Mouse (Mus musculus) bone marrow, adult 2 months (tissue): ENCODE results near the gene Gcdh.

Source experiments
- CTCF ChIP-seq: fragments of 200-500 bp; IDR thresholded peaks from 2 replicates; pipeline ENCODE4 v1.5.1; 2011; ENCODE audit warnings: low read length, control low read depth; ENCODE audit not compliant: control insufficient read depth, insufficient read depth
- POLR2A ChIP-seq: fragments of 200-500 bp; IDR thresholded peaks from 2 replicates; pipeline ENCODE4 v1.6.1; 2011; ENCODE audit warnings: low read depth, mild to moderate bottlenecking, control low read depth, low read length, borderline replicate concordance; ENCODE audit not compliant: control insufficient read depth

DNA sequence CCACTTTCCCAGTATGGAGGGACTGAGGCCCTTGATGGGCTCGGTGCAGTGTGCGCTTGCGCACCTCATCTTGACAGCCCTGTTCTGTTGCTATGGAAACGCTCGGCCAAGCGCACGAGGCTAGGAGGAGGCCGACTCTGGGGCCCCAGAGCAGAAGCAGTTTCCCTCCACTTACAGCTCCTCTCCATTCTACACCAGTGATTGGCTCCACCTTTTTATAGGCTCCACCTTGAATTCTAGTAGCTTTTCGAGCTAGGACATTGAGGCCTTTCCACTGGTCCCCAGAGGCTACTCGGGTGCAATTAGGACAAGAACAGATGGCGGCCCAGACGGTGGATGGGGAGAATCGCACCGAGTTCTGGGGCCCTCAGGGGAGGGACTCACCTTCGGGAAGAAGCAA lies 41.1 kb upstream of the Gcdh start:
- no peak for TF ChIP-seq CTCF
- no peak for TF ChIP-seq POLR2A
